ENCODE assay signal across 10 mouse cellular contexts in genomic region chr6:141333245-141333644, GRCm38 (mm10).
DNase-seq lines count a peak whose midpoint lies in the region; ATAC-seq and TF ChIP-seq lines count a peak whose summit lies in the region.
"Had no signal": no experiment of that assay in that cellular context is flagged by ENCODE, and none has a peak within 500 bp of the region (broad histone marks: within the 10 kb centered on the region; RNA-seq: fewer than 3 reads in every experiment).

No protein-coding gene starts in this region.

- 36% methylated on average over 3 of the region's 3 CpGs for WGBS in liver, postnatal 0 days (ENCODE audit: insufficient replicate concordance)
- 62% methylated on average over 3 of the region's 3 CpGs for WGBS in neural tube, embryonic 15.5 days
- WGBS in forebrain, embryonic 11.5 days, result 62% methylated on average over 3 of the region's 3 CpGs
- WGBS in forebrain, embryonic 16.5 days, result 41% methylated on average over 3 of the region's 3 CpGs
- WGBS in midbrain, embryonic 16.5 days, result 53% methylated on average over 3 of the region's 3 CpGs

- H3K27ac ChIP-seq in liver, postnatal 0 days (ENCODE audit: low read depth), result peak overlapping the region; percentile 68
- no peak overlapping the region for H3K27ac ChIP-seq in neural tube, embryonic 15.5 days (replicated peaks)
- no peak overlapping the region for H3K27ac ChIP-seq in forebrain, embryonic 11.5 days (ENCODE audit: low read depth, low read length)
- H3K27ac ChIP-seq in forebrain, embryonic 16.5 days (ENCODE audit: low read length), result no peak overlapping the region
- no peak overlapping the region for H3K27ac ChIP-seq in midbrain, embryonic 16.5 days (ENCODE audit: low read length)
- H3K27ac ChIP-seq: embryonic facial prominence, embryonic 15.5 days; liver, embryonic 14.5 days had no signal

- no peak for TF ChIP-seq CTCF in liver, postnatal 0 days (IDR thresholded peaks at IDR 0.05; ENCODE audit: low read depth)

- H3K4me3 ChIP-seq in liver, postnatal 0 days (ENCODE audit: low read depth, low read length), result no peak overlapping the region
- no peak overlapping the region for H3K4me3 ChIP-seq in neural tube, embryonic 15.5 days (replicated peaks)
- no peak overlapping the region for H3K4me3 ChIP-seq in forebrain, embryonic 11.5 days (ENCODE audit: low read depth, low read length)
- H3K4me3 ChIP-seq in forebrain, embryonic 16.5 days (replicated peaks; ENCODE audit: low read length), result no peak overlapping the region
- no peak overlapping the region for H3K4me3 ChIP-seq in midbrain, embryonic 16.5 days (ENCODE audit: low read depth, low read length)
- H3K4me3 ChIP-seq: embryonic facial prominence, embryonic 15.5 days had no signal

- peaks cover 8% of the 10 kb centered on the region for H3K4me1 ChIP-seq in liver, postnatal 0 days (ENCODE audit: insufficient read depth)
- no peaks in the 10 kb centered on the region for H3K4me1 ChIP-seq in neural tube, embryonic 15.5 days
- no peaks in the 10 kb centered on the region for H3K4me1 ChIP-seq in forebrain, embryonic 11.5 days (replicated peaks; ENCODE audit: control insufficient read depth, insufficient read depth, low read length)
- H3K4me1 ChIP-seq in forebrain, embryonic 16.5 days (replicated peaks; ENCODE audit: control insufficient read depth, insufficient read depth, low read length), result no peaks in the 10 kb centered on the region
- no peaks in the 10 kb centered on the region for H3K4me1 ChIP-seq in midbrain, embryonic 16.5 days (ENCODE audit: control insufficient read depth, insufficient read depth, low read length)
- H3K4me1 ChIP-seq: embryonic facial prominence, embryonic 15.5 days had no signal

- no peaks in the 10 kb centered on the region for H3K9me3 ChIP-seq in liver, postnatal 0 days (ENCODE audit: low read length)
- H3K9me3 ChIP-seq in neural tube, embryonic 15.5 days (replicated peaks), result no peaks in the 10 kb centered on the region
- no peaks in the 10 kb centered on the region for H3K9me3 ChIP-seq in forebrain, embryonic 11.5 days (ENCODE audit: control insufficient read depth, low read length)
- H3K9me3 ChIP-seq in forebrain, embryonic 16.5 days (ENCODE audit: control insufficient read depth, low read length), result no peaks in the 10 kb centered on the region
- no peaks in the 10 kb centered on the region for H3K9me3 ChIP-seq in midbrain, embryonic 16.5 days (replicated peaks; ENCODE audit: control insufficient read depth, low read length, poor library complexity, severe bottlenecking)
- H3K9me3 ChIP-seq: embryonic facial prominence, embryonic 15.5 days had no signal

- H3K9ac ChIP-seq in liver, postnatal 0 days (replicated peaks), result no peak overlapping the region
- H3K9ac ChIP-seq in neural tube, embryonic 15.5 days (replicated peaks), result no peak overlapping the region
- H3K9ac ChIP-seq in forebrain, embryonic 11.5 days (ENCODE audit: low read length), result no peak overlapping the region
- H3K9ac ChIP-seq in forebrain, embryonic 16.5 days (replicated peaks; ENCODE audit: low read depth, low read length), result no peak overlapping the region
- H3K9ac ChIP-seq in midbrain, embryonic 16.5 days (ENCODE audit: low read depth, low read length), result no peak overlapping the region
- H3K9ac ChIP-seq: embryonic facial prominence, embryonic 15.5 days; liver, embryonic 14.5 days had no signal

- peak; percentile 89 for ATAC-seq in liver, postnatal 0 days
- no peak for ATAC-seq in neural tube, embryonic 15.5 days (ENCODE audit: low FRiP score)
- ATAC-seq in forebrain, embryonic 11.5 days (replicated peaks; ENCODE audit: low FRiP score), result no peak
- no peak for ATAC-seq in forebrain, embryonic 16.5 days
- no peak for ATAC-seq in midbrain, embryonic 16.5 days

- H3K4me2 ChIP-seq in liver, postnatal 0 days (ENCODE audit: low read depth, low read length), result no peak overlapping the region
- no peak overlapping the region for H3K4me2 ChIP-seq in neural tube, embryonic 15.5 days
- H3K4me2 ChIP-seq in forebrain, embryonic 11.5 days (ENCODE audit: low read depth, low read length, severe bottlenecking), result no peak overlapping the region
- H3K4me2 ChIP-seq in forebrain, embryonic 16.5 days (ENCODE audit: low read length), result no peak overlapping the region
- no peak overlapping the region for H3K4me2 ChIP-seq in midbrain, embryonic 16.5 days (ENCODE audit: low read length)
- H3K4me2 ChIP-seq: embryonic facial prominence, embryonic 15.5 days had no signal

- no peaks in the 10 kb centered on the region for H3K27me3 ChIP-seq in liver, postnatal 0 days (ENCODE audit: insufficient read depth, low read length)
- no peaks in the 10 kb centered on the region for H3K27me3 ChIP-seq in neural tube, embryonic 15.5 days (replicated peaks)
- no peaks in the 10 kb centered on the region for H3K27me3 ChIP-seq in forebrain, embryonic 11.5 days (ENCODE audit: control insufficient read depth, insufficient read depth, low read length)
- H3K27me3 ChIP-seq in forebrain, embryonic 16.5 days (replicated peaks; ENCODE audit: control insufficient read depth, insufficient read depth, low read length), result no peaks in the 10 kb centered on the region
- H3K27me3 ChIP-seq in midbrain, embryonic 16.5 days (ENCODE audit: control insufficient read depth, insufficient read depth, low read depth, low read length), result no peaks in the 10 kb centered on the region
- H3K27me3 ChIP-seq: embryonic facial prominence, embryonic 15.5 days had no signal

- TF ChIP-seq EP300 in liver, postnatal 0 days (IDR thresholded peaks at IDR 0.05; ENCODE audit: low read depth), result 0 out of 2 replicates have a peak, but pooled peaks have one; percentile 28

- H3K36me3 ChIP-seq in liver, postnatal 0 days (replicated peaks; ENCODE audit: insufficient read depth, low read length), result no peaks in the 10 kb centered on the region
- H3K36me3 ChIP-seq in neural tube, embryonic 15.5 days, result no peaks in the 10 kb centered on the region
- H3K36me3 ChIP-seq in forebrain, embryonic 11.5 days (ENCODE audit: control insufficient read depth, insufficient read depth, low read length), result no peaks in the 10 kb centered on the region
- H3K36me3 ChIP-seq in forebrain, embryonic 16.5 days (ENCODE audit: control insufficient read depth, insufficient read depth), result no peaks in the 10 kb centered on the region
- H3K36me3 ChIP-seq in midbrain, embryonic 16.5 days (ENCODE audit: control insufficient read depth, insufficient read depth, low read length), result no peaks in the 10 kb centered on the region
- H3K36me3 ChIP-seq: embryonic facial prominence, embryonic 15.5 days had no signal

- DNase-seq in adipocyte (ENCODE audit: low spot score), result peak; percentile 26
- DNase-seq in embryo, embryonic 10.5 days (ENCODE audit: low spot score), result peak; percentile 41
- DNase-seq in heart, postnatal 4 days, result peak; percentile 65
- peak; percentile 34 for DNase-seq in liver, postnatal 0 days
- DNase-seq in forebrain, embryonic 11.5 days (ENCODE audit: low spot score), result no peak
